Mouse (Mus musculus) megakaryocyte, embryonic 14.5 days (primary cell): ENCODE results near the gene Rrp1b. TPM values are rescaled to one million over a fixed set of nuclear protein-coding genes. Genes with fewer than 3 reads are reported as not detected.

ENCODE experiments used
- H3K27me3 ChIP-seq: replicated peaks from 2 replicates; pipeline ENCODE3; 2012; ENCODE audit warnings: inconsistent platforms
- H3K36me3 ChIP-seq: replicated peaks from 2 replicates; pipeline ENCODE3; 2012; ENCODE audit warnings: low read length, inconsistent platforms, mixed read lengths
- H3K4me1 ChIP-seq: 2 replicates; pipeline ENCODE4 v1.6.1; 2012; ENCODE audit warnings: inconsistent platforms
- H3K4me3 ChIP-seq: replicated peaks from 2 replicates; pipeline ENCODE3; 2012; ENCODE audit warnings: moderate library complexity, mild to moderate bottlenecking, inconsistent platforms
- H3K9me3 ChIP-seq: 2 replicates; pipeline ENCODE4 v1.6.1; 2012; ENCODE audit warnings: inconsistent platforms
- FLI1 ChIP-seq: IDR thresholded peaks from 2 replicates; pipeline ENCODE4 v1.6.1; 2012; ENCODE audit warnings: low read length, inconsistent platforms, mixed read lengths
- GATA1 ChIP-seq: IDR thresholded peaks from 3 replicates; pipeline ENCODE4 v1.6.1; 2012; ENCODE audit warnings: mixed read lengths, low read length, inconsistent platforms, borderline replicate concordance
- polyA plus RNA-seq: library from polyadenylated mRNA; stranded (reverse); fragments of >175 nt; gene quantifications from 2 replicates; pipeline ENCODE4 v1.2.3, GENCODE M21; 2012; ENCODE audit warnings: low replicate concordance; ENCODE audit not compliant: insufficient read depth

Gene Rrp1b
- polyA plus RNA-seq, 1 experiment = 56.7 TPM

DNA sequence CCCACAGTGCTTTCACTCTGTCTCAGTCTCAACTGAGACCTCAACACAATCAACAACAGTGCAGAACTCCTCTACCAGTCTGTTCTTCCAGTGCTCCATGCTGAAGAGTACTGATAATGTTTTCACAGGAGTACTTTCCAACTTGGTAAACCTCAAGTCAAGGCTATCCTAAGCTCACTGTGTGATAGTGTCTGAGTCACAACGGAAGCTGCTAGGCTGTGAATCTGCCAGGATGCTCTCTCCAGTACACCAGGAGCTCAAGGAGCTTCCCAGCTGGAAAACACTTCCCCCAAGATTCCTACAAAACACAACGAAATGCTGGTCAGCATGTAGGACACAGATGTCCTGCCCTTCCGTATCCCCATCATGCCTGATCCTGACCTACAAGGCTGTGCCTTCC is 7.6 kb upstream of the Rrp1b start:
- Histone ChIP-seq H3K4me1 (peaks cover 16% of the 10 kb centered on the region), H3K27me3 (peaks cover 10% of the 10 kb centered on the region)

DNA sequence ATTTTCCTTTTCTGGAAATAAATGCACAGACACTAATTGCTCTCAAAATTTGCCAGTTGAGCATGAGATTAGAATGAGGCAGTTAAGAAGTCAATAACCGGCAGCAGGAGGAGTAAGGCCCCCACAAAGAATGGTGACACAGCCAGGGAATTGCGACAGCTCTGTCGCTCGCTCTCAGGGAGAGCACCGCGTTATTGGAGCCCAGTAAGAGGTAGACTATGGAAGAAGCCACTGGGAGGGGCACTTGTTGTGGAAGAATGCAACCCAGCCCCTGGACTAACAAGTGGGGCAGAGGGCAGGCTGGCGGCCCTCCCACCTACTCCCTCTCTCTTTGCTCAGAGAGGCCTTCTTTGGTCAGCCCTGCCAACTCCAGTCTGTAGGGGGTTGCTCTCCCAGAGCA is 4.2 kb upstream of the Rrp1b start:
- Histone ChIP-seq H3K27me3 (peaks cover 5% of the 10 kb centered on the region), H3K9me3 (no peaks in the 10 kb centered on the region), H3K4me3 (no peak overlapping the region), H3K36me3 (no peaks in the 10 kb centered on the region), H3K4me1 (peaks cover 28% of the 10 kb centered on the region)
- TF ChIP-seq GATA1 (no peak), FLI1 (no peak)

More for the DNA sequence above, 7.6 kb upstream of the Rrp1b start:
- TF ChIP-seq FLI1 (no peak), GATA1 (no peak)
- Histone ChIP-seq H3K36me3 (no peaks in the 10 kb centered on the region), H3K4me3 (no peak overlapping the region), H3K9me3 (no peaks in the 10 kb centered on the region)

DNA sequence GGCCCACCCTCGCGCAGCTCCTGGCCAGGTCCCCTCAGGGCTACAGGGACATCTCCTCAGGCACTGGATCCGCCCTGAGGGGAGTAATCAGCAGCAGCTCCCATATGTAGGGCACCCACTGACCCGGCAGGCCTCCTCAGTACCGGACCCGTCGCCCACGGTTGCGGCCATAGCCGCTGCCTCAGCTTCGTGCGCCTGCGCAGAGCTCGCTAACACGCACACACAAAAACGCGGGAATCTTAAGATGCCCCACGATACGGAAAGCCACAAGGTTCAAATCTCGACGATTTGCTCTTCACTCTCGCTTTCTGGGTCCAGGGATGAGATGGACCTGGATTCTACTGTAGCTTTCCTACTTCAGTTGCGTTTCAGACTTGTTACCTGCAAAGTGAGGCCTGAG is 1.6 kb upstream of the Rrp1b start:
- Histone ChIP-seq H3K4me3 (no peak overlapping the region), H3K4me1 (peaks cover 38% of the 10 kb centered on the region), H3K36me3 (peaks cover 6% of the 10 kb centered on the region), H3K27me3 (peaks cover 5% of the 10 kb centered on the region), H3K9me3 (no peaks in the 10 kb centered on the region)
- TF ChIP-seq GATA1 (no peak), FLI1 (no peak)

DNA sequence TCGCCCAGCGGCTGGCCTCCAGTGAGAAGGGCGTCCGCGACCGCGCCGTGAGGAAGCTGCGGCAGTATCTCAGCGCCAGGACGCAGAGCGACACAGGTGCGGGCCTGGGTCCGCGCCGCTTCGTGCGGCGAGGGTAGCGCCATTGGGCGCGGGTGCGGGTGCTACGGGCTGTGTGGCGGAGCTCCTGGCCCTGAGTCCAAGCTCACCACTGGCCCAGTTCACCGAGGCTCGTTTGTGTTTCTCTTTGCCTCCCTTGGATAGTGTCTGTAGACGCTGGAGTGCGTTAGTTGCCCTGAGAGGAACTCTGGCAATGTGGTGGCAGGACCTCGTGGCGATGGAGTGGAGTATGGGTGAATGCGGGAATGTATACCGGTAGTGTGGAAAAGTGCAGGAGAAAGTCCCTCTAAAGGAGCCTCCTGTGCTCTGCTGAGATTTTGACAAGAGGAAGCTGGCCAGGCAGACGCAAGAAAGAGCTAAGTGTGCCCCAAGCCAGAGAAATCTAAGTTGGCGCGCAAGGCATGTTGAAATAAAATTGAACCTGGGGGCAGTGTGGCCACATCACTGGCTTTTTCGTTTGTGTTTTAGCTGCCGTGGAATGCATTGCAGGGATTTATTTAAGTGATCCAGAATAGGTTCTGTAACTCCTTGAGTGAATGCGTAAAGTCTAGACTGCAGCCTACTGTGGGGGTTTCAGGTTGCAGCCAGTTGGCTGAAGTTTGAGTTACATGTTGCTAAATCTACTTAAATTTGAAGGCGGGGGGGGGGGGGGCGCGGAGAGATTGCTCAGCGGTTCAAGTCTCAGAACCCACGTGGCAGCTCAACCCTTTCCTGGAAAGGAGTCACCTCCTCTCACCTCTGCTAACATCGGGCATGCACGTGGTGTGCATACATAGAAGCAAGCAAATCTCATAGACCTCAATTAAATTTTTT is 874 bp downstream of the Rrp1b start:
- TF ChIP-seq FLI1 = no peak
- TF ChIP-seq GATA1 = no peak
- Histone ChIP-seq H3K4me3 (peak overlapping the region; percentile 97), H3K9me3 (no peaks in the 10 kb centered on the region), H3K36me3 (peaks cover 6% of the 10 kb centered on the region), H3K4me1 (peaks cover 57% of the 10 kb centered on the region), H3K27me3 (peaks cover under 1% of the 10 kb centered on the region)

DNA sequence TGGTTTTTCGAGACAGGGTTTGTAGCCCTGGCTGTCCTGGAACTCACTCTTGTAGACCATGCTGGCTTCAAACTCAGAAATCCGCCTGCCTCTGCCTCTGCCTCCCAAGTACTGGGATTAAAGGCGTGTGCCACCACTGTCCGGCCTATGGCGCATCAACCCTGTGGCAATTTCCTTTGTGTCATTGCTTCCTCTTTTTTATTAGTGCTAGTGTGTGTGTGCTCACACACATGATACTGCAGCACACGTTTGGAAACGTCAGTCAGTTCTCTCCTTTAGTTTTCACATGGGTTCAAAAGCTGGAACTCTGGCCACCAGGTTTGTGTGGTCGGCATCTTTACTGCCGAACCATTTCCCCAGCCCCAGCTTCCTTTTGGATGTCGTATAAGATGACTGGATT is 4.4 kb downstream of the Rrp1b start:
- H3K27me3 ChIP-seq = no peaks in the 10 kb centered on the region

DNA sequence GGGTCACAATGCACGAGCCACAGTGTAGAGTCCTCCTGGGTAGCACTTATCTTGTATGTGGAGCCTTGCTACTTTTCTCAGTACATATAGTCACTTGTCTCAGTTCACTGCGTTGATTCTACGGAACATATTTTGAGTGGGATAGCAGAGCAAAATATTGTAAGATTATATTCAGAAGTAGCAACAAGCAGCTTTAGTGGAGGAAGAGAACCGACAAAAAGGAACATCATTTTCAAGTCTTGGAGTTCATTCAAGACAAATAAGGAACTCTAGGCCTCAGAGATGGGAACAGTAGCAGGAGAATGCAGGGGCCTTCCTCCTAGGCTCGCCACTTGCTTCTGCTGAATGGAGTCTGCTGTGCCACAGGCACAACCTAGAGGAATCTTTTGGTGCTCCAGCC is 10.6 kb downstream of the Rrp1b start:
- no peak overlapping the region for H3K4me3 ChIP-seq
- TF ChIP-seq GATA1 (no peak), FLI1 (no peak)
- H3K27me3 ChIP-seq = no peaks in the 10 kb centered on the region
- H3K4me1 ChIP-seq = peaks cover 30% of the 10 kb centered on the region
- no peaks in the 10 kb centered on the region for H3K9me3 ChIP-seq
- H3K36me3 ChIP-seq = peaks cover 78% of the 10 kb centered on the region

More for the DNA sequence above, 4.4 kb downstream of the Rrp1b start:
- Histone ChIP-seq H3K36me3 (peaks cover 22% of the 10 kb centered on the region), H3K4me3 (no peak overlapping the region), H3K4me1 (peaks cover 71% of the 10 kb centered on the region), H3K9me3 (no peaks in the 10 kb centered on the region)
- TF ChIP-seq FLI1 (no peak), GATA1 (no peak)

DNA sequence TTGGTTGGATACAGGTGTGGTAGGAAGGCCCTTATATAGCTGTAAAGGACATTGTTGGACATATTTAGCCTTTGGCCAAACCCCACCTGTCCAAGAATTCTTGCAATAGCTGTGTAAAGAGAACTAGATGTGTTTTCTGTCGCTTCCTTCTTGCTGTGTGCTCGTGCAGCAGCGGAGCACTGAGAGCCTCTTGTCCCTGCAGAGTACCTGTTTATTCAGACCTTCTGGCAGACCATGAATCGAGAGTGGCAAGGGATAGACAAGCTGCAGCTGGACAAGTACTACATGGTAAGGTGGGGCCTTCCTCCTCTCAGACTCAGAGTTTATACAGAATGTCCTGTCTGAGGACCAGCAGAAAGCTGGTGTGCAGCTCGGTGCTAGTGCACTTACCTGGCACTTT is 12.5 kb downstream of the Rrp1b start:
- no peak for TF ChIP-seq GATA1
- TF ChIP-seq FLI1 = no peak
- no peaks in the 10 kb centered on the region for H3K27me3 ChIP-seq
- H3K4me1 ChIP-seq = peaks cover 33% of the 10 kb centered on the region
- H3K4me3 ChIP-seq = no peak overlapping the region
- H3K36me3 ChIP-seq = peaks cover 90% of the 10 kb centered on the region
- H3K9me3 ChIP-seq = no peaks in the 10 kb centered on the region

DNA sequence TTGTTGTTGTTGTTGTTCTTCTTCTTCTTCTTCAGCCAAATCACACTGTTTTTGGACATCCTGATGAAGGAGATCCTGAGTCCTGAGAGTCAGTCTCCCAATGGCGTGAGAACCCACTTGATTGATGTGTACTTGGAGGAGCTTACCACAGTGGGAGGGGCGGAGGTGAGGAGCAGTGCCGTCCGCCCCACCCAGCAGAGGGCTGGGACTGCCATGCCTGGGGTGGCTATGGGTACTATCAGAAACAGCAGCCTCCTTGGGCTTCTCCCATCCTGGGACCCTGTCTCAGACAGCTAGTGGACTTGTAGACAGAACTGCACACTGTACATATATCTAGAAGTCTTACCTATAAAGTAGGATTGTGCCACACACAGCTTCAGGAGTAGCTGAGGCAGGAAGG is 14.0 kb downstream of the Rrp1b start:
- H3K9me3 ChIP-seq = no peaks in the 10 kb centered on the region
- no peak for TF ChIP-seq FLI1
- no peak for TF ChIP-seq GATA1
- peaks cover 46% of the 10 kb centered on the region for H3K4me1 ChIP-seq
- H3K36me3 ChIP-seq = peaks cover 98% of the 10 kb centered on the region
- no peak overlapping the region for H3K4me3 ChIP-seq
- H3K27me3 ChIP-seq = no peaks in the 10 kb centered on the region

DNA sequence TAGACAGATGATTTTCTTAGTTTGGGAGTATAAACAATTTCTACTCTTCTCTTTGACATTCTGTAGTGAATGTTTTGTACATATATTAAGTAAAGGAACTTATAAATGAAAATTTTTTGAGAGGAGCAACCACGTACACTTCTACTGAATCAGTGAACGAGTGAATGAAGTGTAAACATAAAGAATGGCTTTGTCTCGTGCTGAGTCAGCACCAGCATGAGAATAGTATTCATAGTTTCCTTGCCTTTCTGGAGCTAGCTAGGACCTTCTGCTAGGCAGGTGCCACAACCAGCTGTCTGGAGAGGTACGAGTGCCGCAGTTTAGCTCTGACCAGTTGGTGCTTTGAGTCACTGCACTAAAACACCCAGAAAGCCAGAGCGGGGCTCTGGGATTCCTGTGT is 14.7 kb downstream of the Rrp1b start:
- TF ChIP-seq GATA1 (no peak), FLI1 (no peak)
- Histone ChIP-seq H3K9me3 (no peaks in the 10 kb centered on the region), H3K4me1 (peaks cover 44% of the 10 kb centered on the region), H3K36me3 (peaks cover 98% of the 10 kb centered on the region), H3K4me3 (no peak overlapping the region), H3K27me3 (no peaks in the 10 kb centered on the region)
